Mouse (Mus musculus) kidney, adult 2 months (tissue): Measurements from ENCODE around the gene Krcc1.
"Not testable (repeated sequence)": the region's sequence is repeated elsewhere in the genome, so short reads cannot be mapped to it uniquely, and the experiment has no call there.

Source experiments
- CTCF ChIP-seq: fragments of 200-500 bp; conservative IDR thresholded peaks from 2 replicates; pipeline ENCODE4 v1.5.1; 2011; ENCODE audit warnings: low read depth, mild to moderate bottlenecking, control low read depth, low read length, moderate library complexity, mixed read lengths; ENCODE audit not compliant: insufficient read depth, insufficient read length
- POLR2A ChIP-seq: fragments of 200-500 bp; IDR thresholded peaks from one replicate; pipeline ENCODE4 v1.6.1; 2011; ENCODE audit warnings: low read depth, low read length, control low read depth

GRCm38 (mm10) chr6:71331491-71331890 is 60.0 kb downstream of the Krcc1 start:
- not testable (repeated sequence) for TF ChIP-seq CTCF, POLR2A
